Mouse (Mus musculus): ENCODE measurements around the gene Gpr21.
"Not testable (repeated sequence)": the region's sequence is repeated elsewhere in the genome, so short reads cannot be mapped to it uniquely, and the experiment has no call there.

The Gpr21 gene

GRCm38 (mm10) chr2:37516030-37516710 is at the start of gene Gpr21:
TSS of gene Gpr21 (plus strand) at chr2:37516332.
- peak; percentile 3 for DNase-seq

GRCm38 (mm10) chr2:37479559-37479958 is 36.6 kb upstream of the Gpr21 start:
- no peak for DNase-seq

GRCm38 (mm10) chr2:37480039-37480438 is 36.1 kb upstream of the Gpr21 start:
- DNase-seq: no peak

- DNase-seq: no peak
Measured at GRCm38 (mm10) chr2:37484165-37484564, 32.0 kb upstream of the Gpr21 start.

- DNase-seq: peak; percentile 69
Measured at GRCm38 (mm10) chr2:37485370-37485769, 30.8 kb upstream of the Gpr21 start.

- DNase-seq: no peak
Measured at GRCm38 (mm10) chr2:37486408-37486807, 29.7 kb upstream of the Gpr21 start.

GRCm38 (mm10) chr2:37488956-37489355 is 27.2 kb upstream of the Gpr21 start:
- DNase-seq: no peak

GRCm38 (mm10) chr2:37497321-37497720 is 18.8 kb upstream of the Gpr21 start:
- no peak for DNase-seq

- DNase-seq: not testable (repeated sequence)
Measured at GRCm38 (mm10) chr2:37505856-37506255, 10.3 kb upstream of the Gpr21 start.

- no peak for DNase-seq
Measured at GRCm38 (mm10) chr2:37511134-37511901, 4.8 kb upstream of the Gpr21 start.

- peak; percentile 26 for DNase-seq
Measured at GRCm38 (mm10) chr2:37516922-37517462, 860 bp downstream of the Gpr21 start.

GRCm38 (mm10) chr2:37518561-37519285 is 2.6 kb downstream of the Gpr21 start:
- DNase-seq: no peak

- DNase-seq: no peak
Measured at GRCm38 (mm10) chr2:37519286-37519640, 3.1 kb downstream of the Gpr21 start.

- no peak for DNase-seq
Measured at GRCm38 (mm10) chr2:37527587-37527986, 11.5 kb downstream of the Gpr21 start.

GRCm38 (mm10) chr2:37529397-37529796 is 13.3 kb downstream of the Gpr21 start:
- no peak for DNase-seq

GRCm38 (mm10) chr2:37530766-37531165 is 14.6 kb downstream of the Gpr21 start:
- DNase-seq: no peak

- no peak for DNase-seq
Measured at GRCm38 (mm10) chr2:37531639-37532038, 15.5 kb downstream of the Gpr21 start.

- no peak for DNase-seq
Measured at GRCm38 (mm10) chr2:37549346-37550012, 33.3 kb downstream of the Gpr21 start.

GRCm38 (mm10) chr2:37556366-37556765 is 40.2 kb downstream of the Gpr21 start:
- DNase-seq: no peak

GRCm38 (mm10) chr2:37565579-37565978 is 49.4 kb downstream of the Gpr21 start:
- DNase-seq: no peak

- DNase-seq: no peak
Measured at GRCm38 (mm10) chr2:37566035-37566434, 49.9 kb downstream of the Gpr21 start.

- peak; percentile 12 for DNase-seq
Measured at GRCm38 (mm10) chr2:37569888-37570287, 53.8 kb downstream of the Gpr21 start.
